Mouse (Mus musculus) fat pad, adult 2 months (tissue): ENCODE data around the gene AK157302.
A peak's percentile ranks its signal among the peaks of the same experiment; 100 is the strongest.
"Not testable (repeated sequence)": the region's sequence is repeated elsewhere in the genome, so short reads cannot be mapped to it uniquely, and the experiment has no call there.

Source experiments
- DNase-seq: peaks from one replicate; pipeline ENCODE4 v3.0.0-alpha.2; 2011; ENCODE audit warnings: low read depth, low spot score; ENCODE audit errors: extremely low read depth

The AK157302 gene

DNA sequence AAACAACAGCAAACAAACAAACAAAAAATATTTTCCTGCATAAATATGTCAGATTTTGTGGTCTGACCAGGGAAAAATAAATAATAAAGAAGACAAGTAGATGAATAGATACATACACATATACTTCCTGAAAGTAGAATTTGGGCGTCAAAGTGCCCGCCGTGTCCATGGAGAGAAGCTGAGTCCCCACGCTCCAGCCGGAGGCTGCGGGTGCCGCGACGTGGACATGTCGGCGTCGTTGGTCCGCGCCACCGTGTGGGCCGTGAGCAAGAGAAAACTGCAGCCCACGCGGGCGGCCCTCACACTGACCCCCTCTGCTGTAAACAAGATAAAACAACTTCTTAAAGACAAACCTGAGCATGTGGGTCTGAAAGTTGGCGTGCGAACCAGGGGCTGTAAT, at the start of gene AK157302:
TSS of gene AK157302 (plus strand) at position 144 of the 400 bp plus-strand sequence.
- no peak for DNase-seq

DNA sequence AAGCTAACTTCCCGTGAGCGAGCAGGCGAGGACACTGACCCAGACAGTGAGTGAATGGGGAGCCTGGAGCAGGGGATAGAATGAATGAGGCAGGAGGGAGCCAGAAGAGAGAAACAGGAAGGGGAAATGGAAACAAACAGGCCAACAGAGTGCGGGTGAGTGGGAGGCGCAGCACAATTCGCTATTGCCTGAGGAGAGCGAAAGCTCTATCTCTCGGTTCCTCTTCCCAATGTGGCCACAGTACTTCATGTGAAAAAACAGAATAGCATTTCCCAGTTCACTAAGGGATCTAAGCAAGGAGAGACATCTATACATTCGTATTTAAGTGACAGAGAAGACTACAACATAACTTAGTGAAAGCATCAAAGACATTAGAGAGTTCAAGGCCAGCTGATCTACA, 48.2 kb upstream of the AK157302 start:
- DNase-seq = no peak

DNA sequence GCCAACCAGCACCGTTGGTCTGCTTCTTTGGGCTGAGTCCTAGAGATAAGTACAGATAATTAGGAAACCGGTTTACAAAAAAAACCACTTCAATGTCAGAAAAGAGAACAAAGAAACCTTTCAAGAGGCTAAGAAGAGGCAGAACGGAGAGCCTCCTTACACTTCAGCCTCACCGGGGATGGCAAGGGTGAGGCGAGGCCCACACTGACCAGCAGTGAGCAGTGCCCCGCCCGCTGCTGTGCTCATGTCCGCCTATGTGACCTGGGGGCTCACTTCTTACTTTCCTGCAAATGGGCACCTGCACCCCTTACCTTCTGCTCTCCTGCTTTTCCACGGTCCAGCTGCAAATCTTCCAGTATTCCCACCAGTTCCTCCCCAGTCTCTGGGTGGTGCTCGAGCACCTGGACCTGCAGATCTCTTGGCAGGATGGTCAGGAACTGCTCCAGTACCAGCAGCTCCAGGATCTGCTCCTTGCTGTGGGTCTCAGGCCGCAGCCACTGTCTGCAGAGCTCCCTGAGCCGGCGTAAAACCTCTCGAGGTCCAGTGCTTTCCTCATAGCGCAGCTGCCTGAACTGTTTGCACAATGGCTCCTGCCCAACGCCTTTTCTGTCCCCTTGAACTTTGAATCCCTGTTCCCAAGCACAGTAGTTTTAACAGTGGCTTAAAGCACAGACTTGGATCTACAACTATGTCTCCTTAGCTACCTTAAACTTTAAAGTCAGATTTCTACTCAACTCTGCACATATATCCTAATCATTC, 47.0 kb upstream of the AK157302 start:
- no peak for DNase-seq

DNA sequence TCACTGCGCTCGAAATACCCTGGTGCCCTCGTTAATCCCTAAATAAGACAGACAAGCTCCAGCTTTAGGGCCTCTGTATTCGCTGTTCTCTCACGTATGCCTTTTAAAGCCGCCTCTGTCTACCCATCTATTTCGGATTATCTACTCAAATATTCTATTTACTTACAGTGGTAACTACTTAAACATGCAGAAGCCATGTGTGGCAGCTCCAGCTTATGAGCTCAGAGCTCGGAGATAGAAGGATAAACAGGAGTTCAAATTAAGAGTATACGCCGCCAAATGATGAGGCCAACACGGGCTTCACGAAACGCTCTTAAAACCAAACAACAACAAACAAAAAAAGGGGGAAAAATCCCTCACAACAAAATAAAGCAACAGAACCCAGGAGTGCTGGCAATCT, 42.0 kb upstream of the AK157302 start:
- no peak for DNase-seq

DNA sequence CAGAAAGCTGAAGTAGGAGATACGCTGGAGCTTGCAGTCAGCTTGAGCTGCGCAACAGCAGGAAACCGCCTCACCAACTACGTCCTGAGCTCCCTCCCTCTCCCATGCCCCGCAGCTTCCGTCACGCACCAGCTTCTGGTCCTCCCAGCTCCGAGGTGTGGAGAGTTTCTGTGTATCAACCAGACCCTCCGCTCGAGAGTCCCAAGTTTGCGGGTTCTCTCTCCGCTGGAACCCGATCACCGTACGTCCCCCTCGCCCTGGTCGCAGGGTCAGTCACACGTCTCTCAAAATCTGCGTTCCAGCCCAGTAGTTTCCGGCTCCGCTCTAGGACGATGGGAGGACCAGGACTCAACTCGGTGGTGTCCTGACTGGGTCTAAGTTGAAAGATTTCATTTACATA, 41.6 kb upstream of the AK157302 start, which contains the start of gene Zscan26:
TSS of gene Zscan26 (minus strand) at position 282 of the 400 bp plus-strand sequence.
- no peak for DNase-seq

DNA sequence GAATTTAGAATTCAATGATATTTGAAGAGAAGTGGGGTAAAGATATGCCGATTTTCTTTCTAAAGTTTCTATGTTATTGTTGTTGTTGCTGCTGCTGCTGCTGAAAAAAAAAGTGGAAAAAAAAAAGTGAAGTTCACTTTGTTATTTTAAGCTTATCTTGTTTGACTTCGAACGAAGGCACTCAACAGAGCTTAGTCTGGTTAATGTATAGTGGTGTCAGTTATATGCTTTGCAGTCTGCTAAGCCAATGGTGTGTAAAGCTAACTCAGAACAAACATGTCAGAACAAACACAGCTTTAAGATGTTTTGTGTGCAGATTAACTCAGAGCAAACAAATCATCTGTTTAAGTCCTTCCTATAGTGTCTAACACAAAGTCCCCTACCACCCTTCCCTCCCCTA, 40.9 kb upstream of the AK157302 start:
- no peak for DNase-seq

DNA sequence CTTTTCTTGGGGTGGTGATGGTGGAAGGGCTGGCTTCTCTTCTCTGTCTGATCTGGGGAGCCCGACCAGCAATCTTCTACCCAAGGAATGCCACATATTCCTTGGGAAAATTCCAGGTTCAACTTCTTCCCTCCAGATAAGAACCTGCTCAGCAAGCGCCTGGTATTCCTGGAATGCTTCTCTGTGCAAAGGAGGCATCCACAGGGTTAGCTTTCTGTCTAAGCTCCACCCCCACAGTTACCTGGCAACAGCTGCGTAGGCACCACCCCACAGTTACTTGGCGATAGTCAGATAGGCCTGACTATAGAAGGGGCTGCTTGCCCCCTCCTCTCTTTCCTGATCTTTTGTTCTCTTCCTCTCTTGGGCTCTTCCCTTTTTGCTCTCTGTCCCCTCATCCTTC, 38.7 kb upstream of the AK157302 start:
- DNase-seq = no peak

GRCm38 (mm10) chr13:21462516-21462915, 32.5 kb upstream of the AK157302 start:
- not testable (repeated sequence) for DNase-seq

- DNase-seq = no peak
These were observed 27.7 kb upstream of the AK157302 start for GRCm38 (mm10) chr13:21467336-21467735.

GRCm38 (mm10) chr13:21468061-21469019, 26.7 kb upstream of the AK157302 start, which contains the start of gene Nkapl:
Nkapl (minus strand) TSS chr13:21468509.
- DNase-seq = no peak

- no peak for DNase-seq
These were observed 25.9 kb upstream of the AK157302 start for GRCm38 (mm10) chr13:21469097-21469496.

DNA sequence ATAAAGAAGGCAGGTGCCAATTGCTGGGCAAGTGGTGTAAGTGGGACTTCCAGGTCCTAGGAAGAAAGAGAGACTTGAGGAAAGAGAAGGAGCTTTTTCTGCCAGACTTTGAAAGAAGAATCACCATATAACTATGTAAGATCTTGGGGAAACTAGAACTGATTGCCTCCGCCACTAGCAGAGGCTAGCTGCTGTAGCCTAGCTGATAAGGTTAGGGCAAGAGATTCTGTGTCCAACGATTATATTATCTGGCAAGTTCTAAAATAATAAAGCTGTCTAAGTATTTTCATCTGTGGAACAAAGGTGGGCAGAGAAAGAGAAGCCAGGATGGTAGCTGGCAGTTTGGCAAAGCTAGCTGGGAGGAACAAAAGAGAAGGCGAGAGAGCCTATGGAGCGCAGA, 22.6 kb upstream of the AK157302 start:
- no peak for DNase-seq

DNA sequence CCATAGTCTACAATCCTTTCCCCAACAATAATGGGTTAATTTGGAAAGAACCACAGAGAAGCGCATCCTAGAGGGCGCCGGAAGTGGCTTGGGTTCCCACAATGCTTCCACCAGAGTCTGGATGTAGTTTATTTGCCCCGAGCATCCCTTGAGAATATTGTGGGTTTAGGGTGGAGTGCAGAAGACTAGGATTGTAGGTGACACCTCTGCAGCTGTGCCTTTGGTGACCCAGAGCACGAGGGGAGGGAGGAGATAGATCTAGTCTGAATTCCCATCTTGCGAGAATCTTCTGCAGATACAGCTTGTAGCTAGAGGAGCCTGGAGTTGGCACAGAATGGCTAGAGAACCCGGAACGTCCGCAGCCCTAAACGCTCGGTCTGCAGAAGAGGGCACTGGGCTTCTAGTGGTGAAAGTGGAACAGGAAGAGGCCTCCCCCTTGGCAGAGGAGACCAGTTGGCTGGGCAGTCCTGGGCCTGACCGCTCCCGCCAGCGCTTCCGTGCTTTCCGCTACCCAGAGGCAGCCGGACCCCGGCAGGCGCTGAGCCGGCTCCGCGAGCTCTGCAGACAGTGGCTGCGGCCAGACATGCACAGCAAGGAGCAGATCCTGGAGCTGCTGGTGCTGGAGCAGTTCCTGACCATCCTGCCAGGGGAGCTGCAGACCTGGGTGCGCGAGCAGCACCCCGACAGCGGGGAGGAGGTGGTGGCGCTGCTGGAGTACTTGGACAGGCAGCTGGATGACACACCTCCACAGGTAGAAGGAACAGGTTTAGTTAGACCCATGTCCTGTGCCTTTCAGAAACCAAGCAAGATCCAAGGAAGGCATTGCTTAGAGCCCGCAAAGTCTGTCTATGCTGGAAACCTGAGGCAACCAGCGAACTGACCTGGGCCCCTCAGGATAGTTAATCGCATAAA, 16.0 kb upstream of the AK157302 start, which contains the start of the genes Zkscan4 and Gm10065:
TSS of gene Zkscan4 (plus strand) at position 149 of the 912 bp plus-strand sequence.
TSS of gene Gm10065 (minus strand) at position 683 of the 912 bp plus-strand sequence.
- DNase-seq = not testable (repeated sequence)

DNA sequence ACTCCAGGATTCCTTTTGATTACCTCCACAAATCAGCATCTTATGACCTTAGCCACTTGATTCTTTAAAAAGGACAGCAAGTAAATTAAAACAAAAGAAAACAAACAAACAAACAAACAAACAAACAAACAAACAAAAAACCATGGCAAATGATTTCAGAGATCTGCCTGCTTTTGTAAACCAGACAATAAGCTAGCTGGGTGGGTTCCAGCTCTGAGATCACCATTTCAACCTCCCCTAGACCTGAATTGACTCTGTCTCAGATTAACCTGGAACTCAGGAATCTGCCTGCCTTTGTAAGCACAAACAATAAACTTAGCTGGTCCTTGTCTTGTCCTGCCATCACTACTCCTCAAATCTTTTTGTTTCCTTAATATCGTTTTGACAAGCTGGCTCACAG, 8.1 kb upstream of the AK157302 start:
- DNase-seq = no peak

DNA sequence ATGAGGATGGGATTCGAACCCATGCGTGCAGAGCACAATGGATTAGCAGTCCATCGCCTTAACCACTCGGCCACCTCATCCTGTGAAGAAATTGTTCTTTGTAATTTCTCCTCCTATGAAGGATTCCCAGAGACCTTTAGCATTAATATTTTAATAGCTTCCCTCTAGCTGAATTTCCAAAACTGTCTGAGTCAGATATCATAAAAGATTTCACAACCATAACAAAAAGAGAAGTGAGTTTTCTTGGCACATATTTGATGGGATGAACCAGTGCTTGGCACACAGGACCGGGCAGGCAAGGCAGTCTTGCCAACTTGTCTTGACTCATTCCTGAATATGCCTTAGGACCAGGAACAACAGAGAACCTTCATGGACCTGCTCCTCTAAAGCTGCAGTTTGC, 2.2 kb upstream of the AK157302 start:
- DNase-seq = peak; percentile 95

DNA sequence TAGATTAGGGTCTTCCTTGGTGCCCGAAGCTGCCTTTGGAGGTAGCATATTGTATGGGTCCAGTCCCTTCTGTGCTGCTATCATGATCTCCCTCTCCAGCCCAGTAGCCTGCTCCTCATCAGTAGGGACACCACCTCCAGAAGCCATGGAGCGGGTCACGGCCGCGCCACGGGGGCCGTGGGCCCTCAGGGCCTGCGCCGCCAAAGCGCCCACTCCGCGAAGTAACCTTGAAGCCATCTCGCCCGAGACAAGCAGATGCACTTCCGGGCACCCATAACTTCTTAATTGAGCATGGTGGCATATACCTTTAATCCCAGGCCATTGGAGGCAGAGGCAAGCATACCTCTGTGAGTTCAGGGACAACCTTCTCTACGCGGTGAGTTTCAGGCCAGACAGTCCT, 6.2 kb downstream of the AK157302 start, which contains the start of gene Gm11273:
TSS of gene Gm11273 (minus strand) at position 237 of the 400 bp plus-strand sequence.
- DNase-seq = not testable (repeated sequence)

DNA sequence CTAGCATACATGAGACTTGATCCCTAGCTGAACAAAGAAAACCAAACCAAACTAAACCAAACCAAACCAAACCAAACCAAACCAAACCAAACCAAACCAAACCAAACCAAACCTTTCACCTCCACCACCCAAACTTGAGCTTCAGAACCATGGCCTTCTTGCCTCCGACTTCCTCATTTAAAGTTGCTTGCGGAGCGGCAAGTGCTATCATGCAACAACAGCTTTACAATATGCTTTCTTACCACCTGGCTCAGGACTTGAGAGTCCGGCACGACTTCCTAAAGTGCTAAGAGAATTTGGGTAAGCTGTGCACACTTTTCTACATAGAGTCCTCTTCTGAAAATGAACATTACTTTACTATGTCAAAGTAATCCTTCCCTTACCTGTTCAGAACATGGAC, 7.3 kb downstream of the AK157302 start:
- no peak for DNase-seq

GRCm38 (mm10) chr13:21506221-21506649, 11.2 kb downstream of the AK157302 start:
- DNase-seq = peak; percentile 86

GRCm38 (mm10) chr13:21530136-21530535, 35.1 kb downstream of the AK157302 start:
- no peak for DNase-seq

DNA sequence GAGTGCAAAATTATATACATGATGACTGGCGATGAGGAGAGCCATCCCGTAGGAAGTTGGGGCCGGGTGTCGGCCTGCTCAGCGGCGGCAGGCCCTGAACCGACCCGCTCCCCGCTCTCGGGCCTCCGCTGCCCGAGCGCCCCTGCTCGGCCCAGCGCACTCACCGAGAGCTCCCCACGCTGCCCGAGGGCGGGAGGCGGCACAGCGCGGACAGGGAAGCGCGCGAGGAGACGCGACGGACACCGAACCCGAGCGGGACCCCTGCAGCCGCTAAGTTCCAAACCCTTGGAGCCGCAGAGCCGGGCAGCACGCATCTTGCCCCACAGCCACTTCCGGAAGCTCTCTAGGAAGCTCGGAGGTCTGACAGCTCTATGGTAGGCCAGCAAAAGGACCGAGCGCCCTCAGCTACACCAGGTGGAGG, 35.8 kb downstream of the AK157302 start, which contains the start of gene Zkscan8:
TSS of gene Zkscan8 (minus strand) at position 340 of the 421 bp plus-strand sequence.
- DNase-seq = peak; percentile 21
